Mouse (Mus musculus): Measurements from ENCODE around the gene Evx2. TPM values are rescaled to one million over a fixed set of nuclear protein-coding genes. Genes with fewer than 3 reads are reported as not detected.

The Evx2 gene
- total and polyA plus RNA-seq, 3 experiments = not detected

GRCm38 (mm10) chr2:74684106-74684505 is 24.7 kb upstream of the Evx2 start:
- peaks cover 0 to 2% of the 10 kb centered on the region in 2 experiments; a peak in 3 of 4 replicates for H3K27me3 ChIP-seq (ENCODE audit: control insufficient read depth in 1 of 2, insufficient read depth in 2 of 2, low read length in 2 of 2)
- no peak for DNase-seq (ENCODE audit: low read depth, low spot score)
- no peak overlapping the region for H3K9ac ChIP-seq (ENCODE audit: control insufficient read depth, low read depth, low read length, poor library complexity, severe bottlenecking)

DNA sequence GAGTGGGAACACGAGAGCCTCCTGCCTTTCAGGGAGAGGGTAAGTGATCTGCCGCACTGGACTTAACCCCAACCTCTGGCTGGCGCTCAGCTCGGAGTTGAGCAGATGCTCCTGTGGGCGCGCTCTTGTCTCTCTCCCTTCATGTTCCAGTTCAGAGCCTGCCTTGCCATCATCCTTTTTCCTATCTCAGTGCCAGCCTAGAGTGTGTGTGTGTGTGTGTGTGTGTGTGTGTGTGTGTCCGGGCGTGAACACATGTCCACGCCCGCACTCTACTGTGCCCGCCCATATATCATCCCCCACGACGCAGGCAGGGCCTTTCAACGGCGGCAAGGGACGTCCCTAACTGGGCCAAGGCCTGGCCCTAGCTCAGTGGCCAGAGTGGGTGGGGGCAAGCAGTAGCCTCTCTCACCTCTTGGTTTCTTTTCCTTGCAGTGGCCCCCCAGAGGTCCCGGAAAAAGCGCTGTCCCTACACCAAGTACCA is 24.2 kb upstream of the Evx2 start:
- Histone ChIP-seq H3K27me3 (ENCODE audit: control insufficient read depth in 1 of 2, insufficient read depth in 2 of 2, low read length in 2 of 2) (peaks cover 0 to 2% of the 10 kb centered on the region in 2 experiments), H3K4me1 (ENCODE audit: control insufficient read depth in 1 of 2, insufficient read depth in 2 of 2, low read length in 2 of 2) (no peaks in the 10 kb centered on the region), H3K27ac (ENCODE audit: control insufficient read depth, low read depth, low read length) (no peak overlapping the region), H3K79me2 (ENCODE audit: control insufficient read depth, insufficient read depth, low read length, poor library complexity) (no peaks in the 10 kb centered on the region), H3K9me3 (replicated peaks; ENCODE audit: insufficient read depth, low read length) (no peaks in the 10 kb centered on the region), H3K36me3 (ENCODE audit: control insufficient read depth in 1 of 2, insufficient read depth in 2 of 2, low read length in 2 of 2) (no peaks in the 10 kb centered on the region), H3K4me3 (ENCODE audit: control insufficient read depth in 1 of 2, insufficient read depth in 1 of 2, low read depth in 2 of 2, low read length in 2 of 2) (no peak overlapping the region), H3K9ac (ENCODE audit: control insufficient read depth, low read depth, low read length, poor library complexity, severe bottlenecking) (no peak overlapping the region)
- DNase-seq (ENCODE audit: low read depth, low spot score) = no peak
- TF ChIP-seq CHD2 (IDR thresholded peaks at IDR 0.05; ENCODE audit: low read length) (no peak), TAL1 (IDR thresholded peaks at IDR 0.05; ENCODE audit: low read length) (no peak), UBTF (IDR thresholded peaks at IDR 0.05; ENCODE audit: borderline replicate concordance, insufficient read depth, low read depth, low read length) (no peak), NRF1 (IDR thresholded peaks at IDR 0.05; ENCODE audit: insufficient read depth, low read depth, low read length, poor library complexity, severe bottlenecking) (no peak), MXI1 (IDR thresholded peaks at IDR 0.05; ENCODE audit: low read depth, low read length) (no peak), TCF12 (IDR thresholded peaks at IDR 0.05; ENCODE audit: low read depth, low read length) (no peak)

More at GRCm38 (mm10) chr2:74684106-74684505, 24.7 kb upstream of the Evx2 start:
- no peaks in the 10 kb centered on the region for H3K79me2 ChIP-seq (ENCODE audit: control insufficient read depth, insufficient read depth, low read length, poor library complexity)
- no peaks in the 10 kb centered on the region for H3K36me3 ChIP-seq (ENCODE audit: control insufficient read depth in 1 of 2, insufficient read depth in 2 of 2, low read length in 2 of 2)
- H3K9me3 ChIP-seq (replicated peaks; ENCODE audit: insufficient read depth, low read length) = no peaks in the 10 kb centered on the region
- no peak overlapping the region for H3K27ac ChIP-seq (ENCODE audit: control insufficient read depth, low read depth, low read length)
- H3K4me3 ChIP-seq (ENCODE audit: control insufficient read depth in 1 of 2, insufficient read depth in 1 of 2, low read depth in 2 of 2, low read length in 2 of 2) = no peak overlapping the region
- H3K4me1 ChIP-seq (ENCODE audit: control insufficient read depth in 1 of 2, insufficient read depth in 2 of 2, low read length in 2 of 2) = no peaks in the 10 kb centered on the region
- TF ChIP-seq POLR2AphosphoS5 (IDR thresholded peaks at IDR 0.05; ENCODE audit: borderline replicate concordance, low read depth, low read length) (no peak), RAD21 (IDR thresholded peaks at IDR 0.05; ENCODE audit: low read depth, low read length) (no peak), TCF12 (IDR thresholded peaks at IDR 0.05; ENCODE audit: low read depth, low read length) (no peak), POLR2AphosphoS2 (IDR thresholded peaks at IDR 0.05; ENCODE audit: low read length) (no peak), MAX (IDR thresholded peaks at IDR 0.05; ENCODE audit: low read length) (no peak), EP300 (IDR thresholded peaks at IDR 0.05; ENCODE audit: low read depth in 1 of 2, low read length in 2 of 2) (no peak), MXI1 (IDR thresholded peaks at IDR 0.05; ENCODE audit: low read depth, low read length) (no peak), JUND (IDR thresholded peaks at IDR 0.05; ENCODE audit: low read depth, low read length) (no peak), ZKSCAN1 (IDR thresholded peaks at IDR 0.05; ENCODE audit: low read depth, low read length) (no peak), SIN3A (IDR thresholded peaks at IDR 0.05; ENCODE audit: low read length) (no peak), USF1 (IDR thresholded peaks at IDR 0.05; ENCODE audit: low read depth, low read length) (no peak), CHD1 (IDR thresholded peaks at IDR 0.05; ENCODE audit: low read depth, low read length) (no peak), POLR2A (IDR thresholded peaks at IDR 0.05; ENCODE audit: control insufficient read depth in 1 of 2, insufficient read depth in 1 of 2, low read depth in 1 of 2, low read length in 2 of 2, poor library complexity in 1 of 2) (no peak), NRF1 (IDR thresholded peaks at IDR 0.05; ENCODE audit: insufficient read depth, low read depth, low read length, poor library complexity, severe bottlenecking) (no peak), HCFC1 (IDR thresholded peaks at IDR 0.05; ENCODE audit: low read depth, low read length) (no peak), MAFK (IDR thresholded peaks at IDR 0.05; ENCODE audit: borderline replicate concordance, low read depth, low read length) (no peak), RCOR1 (IDR thresholded peaks at IDR 0.05; ENCODE audit: low read depth, low read length) (no peak), GATA1 (IDR thresholded peaks at IDR 0.05; ENCODE audit: low read depth, low read length) (no peak), MAZ (IDR thresholded peaks at IDR 0.05; ENCODE audit: low read depth, low read length) (no peak), ZMIZ1 (IDR thresholded peaks at IDR 0.05; ENCODE audit: low read depth, low read length) (no peak)
